Mouse (Mus musculus): Measurements from ENCODE around the gene Mphosph6.

Mphosph6 gene

DNA sequence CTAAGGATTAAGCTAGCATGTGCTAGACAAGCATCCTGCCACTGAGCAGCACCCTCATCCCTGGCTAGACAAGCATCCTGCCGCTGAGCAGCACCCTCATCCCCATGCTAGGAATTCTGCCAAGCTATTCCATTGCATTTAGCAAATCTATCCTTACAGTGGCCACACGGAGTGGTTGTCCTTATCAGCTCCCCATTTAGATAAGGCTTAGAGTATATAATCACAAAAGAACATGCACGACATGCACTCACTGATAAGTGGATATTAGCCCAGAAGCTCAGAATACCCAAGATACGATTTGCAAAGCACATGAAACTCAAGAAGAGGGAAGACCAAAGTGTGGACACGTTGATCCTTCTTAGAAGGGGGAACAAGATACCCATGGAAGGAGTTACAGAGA is 35.8 kb downstream of the Mphosph6 start:
- no peak for DNase-seq

DNA sequence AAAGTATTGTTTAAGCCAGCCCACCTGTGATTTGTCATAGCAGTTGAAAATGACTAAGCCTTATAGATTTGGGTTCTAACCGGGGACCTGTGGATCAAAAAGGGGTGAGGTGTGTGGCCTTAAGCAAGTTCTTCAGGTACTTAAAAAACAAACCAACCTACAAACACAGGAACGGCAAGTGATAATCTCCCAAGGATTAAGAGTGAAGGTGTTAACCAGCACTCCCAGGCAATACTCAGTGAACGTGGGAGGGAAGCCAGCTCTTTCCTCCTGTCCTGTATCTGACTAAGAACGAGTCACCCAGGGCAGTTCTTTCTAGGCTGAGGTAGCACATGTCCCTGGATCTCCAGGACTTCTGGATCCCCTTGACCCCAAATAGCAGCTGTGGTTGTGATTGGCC is 37.1 kb downstream of the Mphosph6 start:
- no peak for DNase-seq

DNA sequence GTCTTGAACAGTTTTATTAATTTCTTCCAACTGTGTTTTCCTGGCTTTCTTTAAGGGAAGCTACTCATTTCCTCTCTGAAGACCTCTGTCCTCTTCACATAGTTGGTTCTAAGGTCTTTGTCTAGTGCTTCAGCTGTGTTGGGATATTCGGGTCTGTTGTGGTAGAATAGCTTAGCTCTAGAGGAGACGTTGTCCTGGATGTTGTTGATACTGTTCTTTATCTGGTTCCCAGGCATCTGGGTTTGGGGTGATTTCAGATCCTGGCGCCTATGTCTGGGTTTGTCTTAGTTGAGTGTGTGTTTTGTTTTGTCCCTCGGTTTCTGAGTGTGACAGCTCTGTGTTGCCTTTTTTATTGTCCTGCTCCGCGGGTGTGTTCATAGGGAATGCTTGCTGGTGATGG is 39.0 kb downstream of the Mphosph6 start:
- DNase-seq = no peak

DNA sequence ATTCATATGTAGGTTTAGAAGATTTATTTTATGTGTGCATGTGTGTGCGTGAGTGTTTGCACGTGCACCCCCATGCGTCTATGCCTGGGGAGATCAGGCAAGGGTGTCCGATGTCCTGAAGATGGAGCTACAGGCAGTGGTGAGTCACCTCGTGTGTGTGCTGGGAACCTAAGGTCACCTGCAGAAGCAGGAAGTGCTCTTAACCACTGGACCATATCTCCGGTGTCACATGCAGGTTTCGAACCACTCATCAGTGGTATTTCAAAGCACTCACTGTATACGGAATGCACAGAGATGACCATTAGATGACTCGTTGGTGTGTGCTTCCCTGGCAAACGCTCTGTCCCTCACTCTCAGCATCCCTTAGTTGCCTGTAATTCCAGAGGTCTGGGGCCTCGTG is 43.8 kb downstream of the Mphosph6 start:
- no peak for DNase-seq

DNA sequence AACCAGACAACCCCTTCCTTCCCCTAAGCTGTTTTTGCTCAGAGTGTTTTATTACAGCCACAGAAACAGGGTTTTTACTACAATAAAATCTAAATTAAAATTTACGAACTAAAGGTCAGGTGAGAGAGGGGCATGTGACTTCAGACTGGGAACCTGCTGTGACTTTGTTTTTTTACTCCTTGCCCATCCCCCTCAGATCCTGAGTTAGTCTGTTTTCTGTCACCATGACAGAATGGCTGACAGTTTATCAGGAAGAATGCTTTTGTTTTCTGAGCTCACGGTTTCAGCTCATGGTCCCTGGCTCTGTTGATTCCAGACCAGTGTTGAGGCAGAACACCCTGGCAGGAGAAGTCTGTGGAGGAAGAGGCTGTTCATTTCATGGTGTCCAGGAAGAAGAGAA is 52.3 kb downstream of the Mphosph6 start:
- DNase-seq = no peak

DNA sequence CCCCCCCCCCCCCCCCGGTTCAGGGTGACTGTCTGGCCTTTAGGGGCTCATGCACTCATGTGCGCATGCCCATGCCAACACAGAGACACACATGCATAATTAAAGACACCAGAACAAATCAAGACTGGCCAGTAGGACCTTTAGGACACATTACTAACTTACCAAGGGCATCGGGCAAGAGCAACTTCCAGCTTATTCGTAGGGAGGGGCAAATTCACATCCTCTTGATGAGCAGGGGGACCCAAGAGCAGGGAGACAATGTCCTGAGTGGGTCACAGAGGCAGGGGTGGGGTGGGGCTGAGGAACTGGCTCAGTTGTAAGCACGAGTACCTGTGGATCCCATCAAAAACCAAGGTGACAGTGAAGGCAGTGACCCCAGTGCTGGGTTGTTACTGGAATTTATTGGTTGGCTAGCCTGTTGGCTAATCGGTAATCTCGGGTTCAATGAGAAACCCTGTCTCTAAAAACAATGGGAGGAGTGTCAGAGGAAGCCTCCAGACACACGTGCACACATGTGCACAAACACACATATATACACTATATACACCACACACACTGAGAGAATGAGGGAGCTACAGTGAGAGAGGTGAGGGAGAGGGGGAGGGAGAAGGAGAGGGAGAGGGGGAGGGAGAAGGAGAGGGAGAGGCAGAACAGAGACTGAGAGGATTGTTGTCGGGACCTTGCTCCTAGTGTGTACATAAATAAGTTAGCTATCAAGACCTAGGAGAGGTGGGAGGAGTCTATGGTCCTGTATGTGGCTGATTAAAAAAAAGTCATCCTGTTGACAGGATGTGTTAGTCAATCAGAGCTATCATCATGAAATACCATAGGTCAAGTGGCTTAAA is 53.6 kb downstream of the Mphosph6 start:
- DNase-seq = no peak

DNA sequence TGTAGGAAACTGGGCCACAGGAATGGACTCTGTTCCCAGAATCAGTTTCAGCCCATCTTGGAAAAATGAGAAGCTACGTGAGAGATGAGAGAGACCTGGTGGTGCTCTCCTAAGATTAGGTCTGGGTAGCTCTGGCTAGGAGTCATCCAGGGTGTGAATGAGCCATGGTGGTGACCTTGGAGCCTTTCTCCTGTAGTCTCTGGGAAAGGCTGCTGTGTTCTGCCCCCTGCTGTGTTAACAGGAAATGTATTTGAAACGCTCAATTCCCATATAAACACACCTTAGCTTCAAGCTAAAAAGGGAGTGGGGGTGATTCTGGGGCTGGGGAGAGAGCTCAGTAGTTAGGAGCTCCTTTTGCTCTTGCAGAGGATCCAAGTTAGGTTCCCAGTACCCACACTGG is 54.3 kb downstream of the Mphosph6 start:
- DNase-seq = no peak

DNA sequence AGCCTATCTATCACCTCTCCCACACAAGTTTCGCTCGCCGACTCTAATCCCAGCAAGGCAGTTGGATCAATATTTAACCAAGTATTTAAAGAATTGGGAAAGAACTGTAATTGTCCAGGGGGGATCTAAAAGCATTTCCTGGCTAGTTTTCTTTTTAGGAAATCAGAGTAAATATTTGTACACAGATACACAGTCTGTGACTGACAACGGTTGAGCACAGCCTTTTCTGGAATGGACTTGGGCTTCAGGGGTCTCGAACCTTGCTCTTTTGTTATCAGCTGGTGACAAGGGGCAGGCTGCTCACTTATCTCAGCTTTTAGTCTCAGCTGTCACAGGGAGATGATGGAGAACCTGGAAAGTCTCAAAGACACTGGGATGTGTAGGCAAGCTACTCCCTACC is 55.1 kb downstream of the Mphosph6 start:
- no peak for DNase-seq

DNA sequence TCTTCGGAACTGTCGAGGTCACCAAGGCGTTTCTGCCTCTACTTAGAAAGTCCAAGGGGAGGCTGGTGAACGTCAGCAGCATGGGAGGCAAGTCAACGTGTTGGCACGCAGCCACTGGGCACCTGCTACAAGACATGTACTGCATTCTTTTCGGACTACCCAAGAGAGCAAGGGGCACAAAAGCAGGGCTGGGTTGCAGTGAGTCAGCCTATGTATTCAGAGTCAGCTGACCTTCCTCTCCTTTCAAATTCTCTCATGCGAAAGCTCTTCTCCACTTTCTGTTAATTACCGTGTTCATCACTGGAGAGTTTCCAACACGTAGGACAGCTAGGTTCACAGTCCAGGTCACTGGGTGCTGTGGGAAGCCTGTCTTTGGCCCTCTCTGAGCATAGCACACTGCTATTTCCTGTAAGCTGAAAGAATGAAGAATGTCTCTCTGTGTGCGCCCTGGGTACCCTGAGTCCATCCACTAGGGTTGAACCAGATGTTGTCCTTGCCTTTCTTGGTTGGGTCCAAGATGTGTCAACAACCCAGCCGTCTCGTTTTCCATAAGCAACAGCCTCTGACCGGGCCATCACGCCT is 59.2 kb downstream of the Mphosph6 start:
- DNase-seq = no peak

Data from right cerebral cortex, adult 18-20 months (tissue).